8 mouse cellular contexts compared by ENCODE assay signal in the genomic region with DNA sequence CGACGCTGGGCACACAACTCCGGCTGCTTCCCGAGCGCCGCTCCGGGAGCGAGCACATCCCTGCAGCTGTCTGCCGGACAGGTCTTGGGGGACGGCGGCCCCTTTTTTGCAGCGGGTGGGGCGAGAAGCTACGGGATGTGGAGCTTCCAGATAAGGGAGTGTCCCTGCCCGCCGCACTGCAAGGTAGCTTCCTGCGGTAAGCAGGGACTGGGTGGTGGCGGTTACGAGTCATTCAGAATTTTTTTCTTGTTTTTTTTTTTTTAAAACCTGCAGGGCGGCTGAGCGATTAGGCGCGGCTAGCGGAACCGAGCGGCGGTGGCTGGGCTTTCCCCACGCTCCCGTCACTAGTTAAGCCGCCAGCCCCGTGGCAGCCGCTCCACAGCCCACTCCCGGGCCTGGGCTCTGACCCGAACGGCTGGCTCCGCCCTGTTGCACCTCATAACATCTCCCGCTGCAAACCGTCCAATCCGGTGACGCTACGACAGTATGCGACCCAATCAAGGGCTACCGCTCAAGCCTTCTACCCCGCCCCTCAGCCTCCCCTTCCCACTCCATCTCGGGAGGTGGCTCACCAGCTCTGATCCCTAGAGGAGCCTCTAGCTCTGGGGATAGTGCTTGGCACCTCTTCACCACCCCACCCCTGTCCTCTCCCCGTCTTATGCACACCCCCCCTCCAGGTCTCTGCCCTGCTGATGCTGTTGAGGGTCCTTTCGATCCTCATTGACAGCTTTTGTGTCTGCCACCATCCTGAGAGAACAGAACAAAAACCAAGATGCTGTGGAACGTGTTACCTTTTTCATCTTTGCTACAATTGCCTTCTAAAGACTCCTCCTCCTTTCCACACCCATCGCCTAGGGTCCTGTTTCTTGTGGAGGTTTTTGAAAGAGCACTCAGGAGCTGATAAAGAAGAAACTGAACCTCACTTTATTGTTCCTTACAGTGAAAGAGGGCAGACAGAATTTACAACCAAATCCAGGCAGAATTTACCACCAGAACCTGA. TPM values are rescaled to one million over a fixed set of nuclear protein-coding genes. Genes with fewer than 3 reads are reported as not detected.
DNase-seq lines count a peak whose midpoint lies in the region; ATAC-seq lines count a peak whose summit lies in the region.

No protein-coding gene starts in this region.

- WGBS in lung, embryonic 16.5 days, result under 1% methylated on average over 49 of the region's 49 CpGs

- H3K4me2 ChIP-seq in lung, embryonic 16.5 days (ENCODE audit: low read depth, low read length), result peak overlapping the region; percentile 60

- H3K9ac ChIP-seq in lung, embryonic 16.5 days (ENCODE audit: low read length), result peak overlapping the region; percentile 98

- ATAC-seq in hematopoietic stem cell, adult 5-6 weeks (replicated peaks in 1 of 2; ENCODE audit: insufficient read depth in 1 of 2, low FRiP score in 2 of 2, low TSS enrichment in 1 of 2, low read depth in 1 of 2, poor library complexity in 2 of 2, severe bottlenecking in 2 of 2), result peak; percentile 89 to 94
- peak; percentile 96 for ATAC-seq in lung, embryonic 16.5 days (ENCODE audit: low read depth)

- no peaks in the 10 kb centered on the region for H3K36me3 ChIP-seq in lung, embryonic 16.5 days (ENCODE audit: control insufficient read depth, insufficient read depth, low read length)

- no peaks in the 10 kb centered on the region for H3K9me3 ChIP-seq in lung, embryonic 16.5 days (ENCODE audit: control insufficient read depth, low read length)

- H3K27me3 ChIP-seq in lung, embryonic 16.5 days (ENCODE audit: control insufficient read depth, insufficient read depth, low read depth, low read length), result no peaks in the 10 kb centered on the region

- H3K27ac ChIP-seq in lung, embryonic 16.5 days (ENCODE audit: low read length), result peak overlapping the region; percentile 99

- H3K4me1 ChIP-seq in lung, embryonic 16.5 days (replicated peaks; ENCODE audit: control insufficient read depth, insufficient read depth, low read length), result peaks cover 21% of the 10 kb centered on the region

- peak overlapping the region; percentile 95 for H3K4me3 ChIP-seq in lung, embryonic 16.5 days (ENCODE audit: low read length)

- peak; percentile 90 for DNase-seq in MEL-GATA-1-ER (ENCODE audit: extremely low read depth, low read depth)
- DNase-seq in cerebellum, adult 8-10 months, result peak; percentile 96
- peak; percentile 96 for DNase-seq in forelimb bud, embryonic 11.5 days (ENCODE audit: low read depth, low spot score)
- DNase-seq in layer of hippocampus, adult 9-10 months (ENCODE audit: low spot score), result peak; percentile 88
- DNase-seq in ovary, postnatal 10 days (ENCODE audit: low spot score), result peak; percentile 79
- peak; percentile 83 to 85 for DNase-seq in thymus, postnatal 10 days (ENCODE audit: low spot score in 2 of 2)

RNA-seq across cellular contexts. Expression of a gene that starts 0.8 kb away (rescaled TPM):
- total RNA-seq in hematopoietic stem cell, adult 5-6 weeks (2017), result 37.0 and 39.6 TPM in 2 replicates
- polyA plus RNA-seq in lung, embryonic 16.5 days (2015; fragmentation: Nextera tagmentation; extraction: Ambion mirVana), result 10.5 and 11.1 TPM in 2 replicates

Comparison
In these comparisons a context has a peak if more than half of its experiments do, and no peak if none do; other contexts are left out.
1. Peak in every context shown above with its lines: DNase-seq, ATAC-seq, H3K4me3 ChIP-seq and H3K27ac ChIP-seq.